Mouse (Mus musculus) lung, postnatal 0 days (tissue): ENCODE data around the gene Parp16.

Experiments
- CTCF ChIP-seq: IDR thresholded peaks from 2 replicates; pipeline ENCODE4 v1.5.1; 2016; ENCODE audit warnings: antibody characterized with exemption, mild to moderate bottlenecking
- EP300 ChIP-seq: IDR thresholded peaks from 2 replicates; pipeline ENCODE4 v1.6.1; 2016; ENCODE audit warnings: antibody characterized with exemption, mild to moderate bottlenecking, control low read depth

- TF ChIP-seq CTCF (no peak), EP300 (no peak)
Measured at GRCm38 (mm10) chr9:65154692-65155455, 40.3 kb upstream of the Parp16 start.
